Mouse (Mus musculus) urinary bladder, postnatal 36 days (tissue): ENCODE results near the gene Mnx1.

Experiments used
- DNase-seq, 2 experiments: peaks; one replicate each; pipeline ENCODE4 v3.0.0; 2022; ENCODE audit warnings: low spot score in 2 of 2, mixed read lengths in 1 of 2

Mnx1 gene

GRCm38 (mm10) chr5:29478208-29479197 lies at the start of gene Mnx1:
Gene Mnx1, minus strand, starts transcription at chr5:29478470.
- DNase-seq = no peak

GRCm38 (mm10) chr5:29516432-29516831 lies 38.2 kb upstream of the Mnx1 start:
- no peak for DNase-seq

- no peak for DNase-seq
These were observed 37.6 kb upstream of the Mnx1 start for GRCm38 (mm10) chr5:29515888-29516287.

- no peak for DNase-seq
These were observed 28.7 kb upstream of the Mnx1 start for GRCm38 (mm10) chr5:29507013-29507412.

GRCm38 (mm10) chr5:29487321-29487720 lies 9.1 kb upstream of the Mnx1 start:
- no peak for DNase-seq

GRCm38 (mm10) chr5:29485941-29486320 lies 7.7 kb upstream of the Mnx1 start:
- no peak for DNase-seq

- no peak for DNase-seq
These were observed 7.0 kb upstream of the Mnx1 start for GRCm38 (mm10) chr5:29484965-29485940.

GRCm38 (mm10) chr5:29483801-29484200 lies 5.5 kb upstream of the Mnx1 start:
- DNase-seq = no peak

GRCm38 (mm10) chr5:29479198-29479593 lies 926 bp upstream of the Mnx1 start:
- DNase-seq = peak in 1 of 2 experiments; percentile 23

- DNase-seq = no peak
These were observed 629 bp downstream of the Mnx1 start for GRCm38 (mm10) chr5:29477474-29478207.

- no peak for DNase-seq
These were observed 2.2 kb downstream of the Mnx1 start for GRCm38 (mm10) chr5:29476021-29476420.

GRCm38 (mm10) chr5:29475556-29475955 lies 2.7 kb downstream of the Mnx1 start:
- no peak for DNase-seq

- DNase-seq = no peak
These were observed 3.2 kb downstream of the Mnx1 start for GRCm38 (mm10) chr5:29475041-29475440.

- DNase-seq = no peak
These were observed 3.9 kb downstream of the Mnx1 start for GRCm38 (mm10) chr5:29474246-29474960.

- no peak for DNase-seq
These were observed 4.6 kb downstream of the Mnx1 start for GRCm38 (mm10) chr5:29473551-29474245.

- DNase-seq = peak in 1 of 2 experiments; percentile 43
These were observed 6.2 kb downstream of the Mnx1 start for GRCm38 (mm10) chr5:29471855-29472665.

- no peak for DNase-seq
These were observed 6.9 kb downstream of the Mnx1 start for GRCm38 (mm10) chr5:29471396-29471795.

GRCm38 (mm10) chr5:29470851-29471394 lies 7.3 kb downstream of the Mnx1 start:
- no peak for DNase-seq

GRCm38 (mm10) chr5:29470271-29470670 lies 8.0 kb downstream of the Mnx1 start:
- no peak for DNase-seq
